Mouse (Mus musculus) forebrain, embryonic 12.5 days (tissue): ENCODE data around the gene Msh5. TPM values are rescaled to one million over a fixed set of nuclear protein-coding genes. Genes with fewer than 3 reads are reported as not detected.
A peak's percentile ranks its signal among the peaks of the same experiment; 100 is the strongest.
"Not testable (repeated sequence)": the region's sequence is repeated elsewhere in the genome, so short reads cannot be mapped to it uniquely, and the experiment has no call there.

ENCODE experiments used
- ATAC-seq: fragments of 200-750 bp; cut with Nextera tagmentation; 2 replicates; pipeline ENCODE4 v1.8.0; 2017; ENCODE audit warnings: moderate TSS enrichment; ENCODE audit not compliant: low FRiP score
- H3K27ac ChIP-seq: fragments of 300-500 bp; sonication (generic); 2 replicates; pipeline ENCODE4 v1.5.1; 2016; ENCODE audit warnings: mild to moderate bottlenecking
- H3K27me3 ChIP-seq: fragments of 300-500 bp; sonication (generic); 2 replicates; pipeline ENCODE4 v1.6.1; 2016; ENCODE audit warnings: mild to moderate bottlenecking
- H3K36me3 ChIP-seq: fragments of 300-500 bp; sonication (generic); replicated peaks from 2 replicates; pipeline ENCODE4 v1.6.1; 2016; ENCODE audit warnings: mild to moderate bottlenecking
- H3K4me1 ChIP-seq: fragments of 300-500 bp; sonication (generic); 2 replicates; pipeline ENCODE4 v1.6.1; 2016
- H3K4me2 ChIP-seq: fragments of 300-500 bp; sonication (generic); 2 replicates; pipeline ENCODE4 v1.6.1; 2016; ENCODE audit warnings: mild to moderate bottlenecking, moderate library complexity
- H3K4me3 ChIP-seq: fragments of 300-500 bp; sonication (generic); replicated peaks from 2 replicates; pipeline ENCODE4 v1.5.1; 2016; ENCODE audit warnings: mild to moderate bottlenecking
- H3K9ac ChIP-seq: fragments of 300-500 bp; sonication (generic); 2 replicates; pipeline ENCODE4 v1.6.1; 2016; ENCODE audit warnings: mild to moderate bottlenecking
- H3K9me3 ChIP-seq: fragments of 300-500 bp; sonication (generic); 2 replicates; pipeline ENCODE4 v1.6.1; 2016
- WGBS: fragments of 180-500 bp; shearing (Covaris S2); methylation state at CpG from one replicate; pipeline ENCODE4 v1.1.7; 2016; 5-methylcytosine and 5-hydroxymethylcytosine counted together
- polyA plus RNA-seq: library from polyadenylated mRNA; unstranded; fragments of >200 nt; fragmentation: Nextera tagmentation; extraction: Ambion mirVana; gene quantifications from 2 replicates; pipeline ENCODE4 v1.2.1, GENCODE M21; 2016

The Msh5 gene
- polyA plus RNA-seq, 1 experiment from 2014 or later = 5.3 TPM

DNA sequence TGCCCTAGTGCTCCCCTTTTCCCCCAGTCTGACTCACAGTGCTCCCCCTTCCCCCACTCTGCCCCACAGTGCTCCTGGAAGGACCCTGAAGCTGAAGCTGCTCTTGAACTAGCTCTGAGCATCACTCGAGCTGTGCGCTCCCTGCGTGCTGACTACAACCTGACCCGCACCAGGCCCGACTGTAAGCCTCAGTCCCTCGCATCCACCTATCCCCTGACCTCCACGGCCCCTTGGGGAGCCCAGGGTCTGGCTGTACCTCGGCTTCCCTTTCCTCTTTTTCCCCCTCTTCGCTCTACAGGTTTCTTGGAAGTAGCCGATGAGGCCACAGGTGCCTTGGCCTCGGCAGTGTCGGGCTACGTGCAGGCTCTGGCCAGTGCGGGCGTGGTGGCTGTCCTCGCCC, 31.2 kb downstream of the Msh5 start:
- Histone ChIP-seq H3K4me2 (no peak overlapping the region), H3K36me3 (peaks cover 72% of the 10 kb centered on the region), H3K9ac (no peak overlapping the region), H3K27ac (no peak overlapping the region), H3K27me3 (no peaks in the 10 kb centered on the region), H3K4me1 (0 out of 2 replicates have a peak, but pooled peaks cover 2% of the 10 kb centered on the region), H3K9me3 (no peaks in the 10 kb centered on the region), H3K4me3 (no peak overlapping the region)
- no peak for ATAC-seq
- WGBS = 92% methylated on average over 16 of the region's 16 CpGs

GRCm38 (mm10) chr17:35013221-35013620, 33.3 kb downstream of the Msh5 start:
- Histone ChIP-seq H3K36me3 (peaks cover 91% of the 10 kb centered on the region), H3K27ac (no peak overlapping the region), H3K9me3 (no peaks in the 10 kb centered on the region), H3K4me2 (no peak overlapping the region), H3K4me3 (no peak overlapping the region), H3K27me3 (no peaks in the 10 kb centered on the region), H3K9ac (no peak overlapping the region), H3K4me1 (0 out of 2 replicates have a peak, but pooled peaks cover 2% of the 10 kb centered on the region)
- ATAC-seq = no peak
- 87% methylated on average over 6 of the region's 6 CpGs for WGBS

DNA sequence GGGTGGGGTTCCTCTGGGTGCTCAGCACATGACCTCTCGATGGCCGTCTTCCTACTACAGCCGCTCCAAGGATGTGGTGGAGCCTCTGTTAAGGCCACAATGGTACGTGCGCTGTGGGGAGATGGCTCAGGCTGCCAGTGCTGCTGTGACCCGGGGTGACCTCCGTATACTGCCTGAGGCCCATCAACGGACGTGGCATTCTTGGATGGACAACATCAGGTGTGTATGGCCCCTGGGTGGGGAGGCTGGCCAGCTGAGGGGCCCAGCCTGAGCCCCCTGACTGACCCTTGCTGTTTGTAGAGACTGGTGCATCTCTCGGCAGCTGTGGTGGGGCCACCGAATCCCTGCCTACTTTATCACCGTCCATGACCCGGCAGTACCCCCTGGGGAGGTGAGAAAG, 34.1 kb downstream of the Msh5 start:
- Histone ChIP-seq H3K36me3 (peaks cover 98% of the 10 kb centered on the region), H3K9ac (no peak overlapping the region), H3K27me3 (no peaks in the 10 kb centered on the region), H3K4me1 (0 out of 2 replicates have a peak, but pooled peaks cover 2% of the 10 kb centered on the region), H3K4me3 (no peak overlapping the region), H3K27ac (no peak overlapping the region), H3K4me2 (no peak overlapping the region), H3K9me3 (no peaks in the 10 kb centered on the region)
- WGBS = 89% methylated on average over 13 of the region's 13 CpGs
- ATAC-seq = no peak

DNA sequence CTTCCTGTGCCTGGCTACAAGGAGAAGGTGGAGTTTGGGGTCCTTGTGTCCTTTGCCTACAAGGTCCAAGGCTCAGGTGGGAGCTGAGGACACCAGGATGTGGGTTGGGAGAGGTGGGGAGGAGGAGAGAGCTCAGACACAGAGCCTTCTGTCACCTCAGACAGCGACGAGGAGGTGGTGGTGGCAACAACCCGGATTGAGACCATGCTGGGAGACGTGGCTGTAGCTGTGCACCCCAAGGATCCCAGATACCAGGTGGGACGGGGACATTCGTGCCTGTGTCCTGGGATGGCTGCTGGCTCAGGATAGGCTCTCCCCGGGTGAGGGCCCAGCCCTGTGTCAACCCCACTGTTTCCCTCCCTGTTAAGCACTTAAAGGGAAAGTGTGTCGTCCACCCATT, 35.1 kb downstream of the Msh5 start:
- H3K4me2 ChIP-seq = no peak overlapping the region
- no peaks in the 10 kb centered on the region for H3K27me3 ChIP-seq
- no peaks in the 10 kb centered on the region for H3K9me3 ChIP-seq
- H3K4me1 ChIP-seq = 0 out of 2 replicates have a peak, but pooled peaks cover 2% of the 10 kb centered on the region
- ATAC-seq = no peak
- 94% methylated on average over 8 of the region's 8 CpGs for WGBS
- H3K4me3 ChIP-seq = no peak overlapping the region
- H3K36me3 ChIP-seq = peaks cover 97% of the 10 kb centered on the region
- no peak overlapping the region for H3K9ac ChIP-seq
- H3K27ac ChIP-seq = no peak overlapping the region

- 89% methylated on average over 7 of the region's 7 CpGs for WGBS
Observed at GRCm38 (mm10) chr17:35009586-35009985, 37.0 kb downstream of the Msh5 start.

GRCm38 (mm10) chr17:35007387-35007991, 39.1 kb downstream of the Msh5 start:
- Histone ChIP-seq H3K27me3 (no peaks in the 10 kb centered on the region), H3K4me1 (peaks cover 11% of the 10 kb centered on the region), H3K4me2 (no peak overlapping the region), H3K36me3 (peaks cover 81% of the 10 kb centered on the region), H3K9ac (no peak overlapping the region), H3K27ac (no peak overlapping the region), H3K4me3 (no peak overlapping the region), H3K9me3 (no peaks in the 10 kb centered on the region)
- 96% methylated on average over 7 of the region's 7 CpGs for WGBS
- ATAC-seq = no peak

More at GRCm38 (mm10) chr17:35009586-35009985, 37.0 kb downstream of the Msh5 start:
- ATAC-seq = no peak
- Histone ChIP-seq H3K27me3 (no peaks in the 10 kb centered on the region), H3K9me3 (no peaks in the 10 kb centered on the region), H3K4me2 (no peak overlapping the region), H3K9ac (no peak overlapping the region), H3K4me3 (no peak overlapping the region), H3K4me1 (no peaks in the 10 kb centered on the region), H3K36me3 (peaks cover 95% of the 10 kb centered on the region), H3K27ac (no peak overlapping the region)

- H3K9me3 ChIP-seq, H3K9ac ChIP-seq, H3K4me2 ChIP-seq, H3K4me3 ChIP-seq, H3K27ac ChIP-seq, H3K27me3 ChIP-seq, ATAC-seq: not testable (repeated sequence)
- Histone ChIP-seq H3K36me3 (peaks cover 65% of the 10 kb centered on the region), H3K4me1 (peaks cover 22% of the 10 kb centered on the region)
- 93% methylated on average over 4 of the region's 5 CpGs for WGBS
Observed at GRCm38 (mm10) chr17:35005902-35006301, 40.6 kb downstream of the Msh5 start.

- ATAC-seq = no peak
- Histone ChIP-seq H3K4me1 (peaks cover 23% of the 10 kb centered on the region), H3K27ac (no peak overlapping the region), H3K36me3 (peaks cover 58% of the 10 kb centered on the region), H3K4me2 (no peak overlapping the region), H3K4me3 (no peak overlapping the region), H3K27me3 (no peaks in the 10 kb centered on the region), H3K9me3 (no peaks in the 10 kb centered on the region), H3K9ac (no peak overlapping the region)
- 93% methylated on average over 10 of the region's 10 CpGs for WGBS
Observed at GRCm38 (mm10) chr17:35005158-35005557, 41.4 kb downstream of the Msh5 start.

DNA sequence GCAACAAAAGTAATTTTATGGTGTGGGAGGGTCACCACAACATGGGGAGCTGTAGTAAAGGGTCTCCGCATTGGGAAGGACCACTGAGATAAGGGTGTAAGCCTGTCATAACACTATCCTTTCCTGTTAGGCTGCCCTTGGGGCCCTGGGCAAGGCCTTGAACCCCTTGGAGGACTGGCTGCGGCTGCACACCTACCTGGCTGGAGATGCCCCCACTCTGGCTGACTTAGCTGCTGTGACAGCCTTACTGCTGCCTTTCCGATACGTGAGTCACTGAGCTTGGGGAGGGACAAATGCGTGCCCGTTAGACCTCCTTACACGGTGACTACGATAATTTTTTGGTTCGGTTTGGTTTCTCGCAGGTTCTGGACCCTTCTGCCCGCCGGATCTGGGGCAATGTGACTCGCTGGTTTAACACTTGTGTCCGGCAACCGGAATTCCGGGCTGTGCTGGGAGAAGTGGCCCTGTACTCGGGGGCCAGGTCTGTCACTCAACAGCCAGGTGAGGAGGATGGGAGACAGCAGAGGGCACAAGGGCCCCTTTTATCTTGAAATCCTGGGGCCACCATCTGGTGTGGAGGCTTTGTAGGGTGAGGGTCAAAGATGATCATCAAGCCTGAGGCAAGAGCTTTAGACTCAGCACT, 42.3 kb downstream of the Msh5 start:
- no peaks in the 10 kb centered on the region for H3K27me3 ChIP-seq
- no peak overlapping the region for H3K4me3 ChIP-seq
- H3K36me3 ChIP-seq = peaks cover 50% of the 10 kb centered on the region
- H3K9me3 ChIP-seq = no peaks in the 10 kb centered on the region
- WGBS = 96% methylated on average over 17 of the region's 17 CpGs
- H3K4me1 ChIP-seq = peaks cover 33% of the 10 kb centered on the region
- no peak overlapping the region for H3K9ac ChIP-seq
- no peak overlapping the region for H3K27ac ChIP-seq
- no peak for ATAC-seq
- no peak overlapping the region for H3K4me2 ChIP-seq

DNA sequence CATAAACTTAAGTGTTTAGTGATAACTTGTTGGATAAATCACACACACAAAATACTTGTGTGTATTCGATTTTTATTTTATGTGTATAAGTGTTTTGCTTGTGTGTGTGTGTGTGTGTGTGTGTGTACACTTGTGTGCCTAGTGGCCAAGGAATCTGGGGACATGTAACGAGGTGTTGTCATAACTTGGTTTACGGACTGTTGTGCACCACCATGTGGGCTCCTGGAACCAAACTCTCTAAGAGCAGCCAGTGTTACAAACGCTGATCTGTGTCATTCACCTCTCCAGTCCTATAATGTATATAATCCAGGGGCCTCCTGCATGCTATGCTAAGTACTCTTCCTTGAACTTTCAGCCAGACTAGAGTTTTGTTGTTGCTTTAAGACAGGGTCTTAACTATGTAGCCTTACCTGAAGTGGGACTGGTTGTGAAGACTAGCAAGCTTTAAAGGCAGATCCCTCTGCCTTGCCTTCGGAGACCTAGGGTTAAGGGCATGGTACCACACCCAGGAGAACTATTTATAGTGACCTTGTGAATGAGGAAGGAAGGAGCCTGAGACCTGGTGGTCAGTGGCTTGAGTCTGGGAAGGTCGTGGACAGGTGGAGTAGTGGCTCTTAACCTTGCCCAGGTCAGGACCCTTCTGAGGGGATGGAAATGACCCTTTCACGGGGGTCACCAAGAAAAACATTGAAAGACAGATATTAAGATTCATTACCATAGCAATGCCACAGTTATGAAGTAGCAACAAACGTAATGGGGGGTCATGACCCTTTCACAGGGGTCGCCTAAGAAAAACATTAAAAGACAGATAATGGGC, 43.3 kb downstream of the Msh5 start:
- H3K4me2 ChIP-seq = peak overlapping the region; percentile 100
- peak overlapping the region; percentile 93 for H3K4me3 ChIP-seq
- H3K4me1 ChIP-seq = peaks cover 41% of the 10 kb centered on the region
- no peak for ATAC-seq
- no peaks in the 10 kb centered on the region for H3K9me3 ChIP-seq
- H3K36me3 ChIP-seq = peaks cover 48% of the 10 kb centered on the region
- H3K27me3 ChIP-seq = no peaks in the 10 kb centered on the region
- H3K9ac ChIP-seq = peak overlapping the region; percentile 97
- H3K27ac ChIP-seq = no peak overlapping the region
- WGBS = 74% methylated on average over 9 of the region's 9 CpGs

DNA sequence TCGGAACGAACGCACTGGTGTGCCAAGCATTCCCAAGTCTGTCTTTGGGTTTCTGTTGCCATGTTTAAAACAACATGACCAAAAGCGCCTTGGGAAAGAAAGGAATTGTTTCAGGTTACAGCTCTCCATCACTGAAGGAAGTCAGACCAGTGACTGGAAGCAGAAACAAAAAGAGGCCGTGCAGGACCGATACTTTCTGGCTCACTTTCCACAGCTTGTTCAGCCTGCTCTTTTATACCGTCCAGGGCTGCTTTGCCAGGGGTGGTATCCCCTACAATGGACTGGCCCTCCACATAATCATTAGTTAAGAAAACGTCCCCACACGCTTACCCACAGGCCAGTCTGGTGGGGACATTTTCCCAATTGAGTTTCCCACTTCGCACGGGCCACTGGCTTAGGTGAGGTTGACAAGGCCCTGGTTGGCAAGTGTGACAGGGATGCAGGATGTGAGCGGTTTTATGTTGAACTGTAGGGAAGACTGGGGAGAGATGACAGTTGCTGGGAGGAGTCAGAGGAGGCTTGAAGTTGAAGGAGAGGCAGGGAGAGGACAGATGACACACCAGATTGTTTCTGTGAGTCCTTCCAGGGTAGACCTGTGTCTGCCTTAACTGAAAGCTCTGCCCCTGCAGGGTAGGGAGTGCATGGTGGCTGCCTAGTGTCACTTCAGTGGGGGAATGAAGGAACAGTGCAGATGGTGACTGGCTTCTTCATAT, 44.2 kb downstream of the Msh5 start:
- Histone ChIP-seq H3K9me3 (no peaks in the 10 kb centered on the region), H3K4me1 (peaks cover 49% of the 10 kb centered on the region), H3K27ac (peak overlapping the region; percentile 97), H3K36me3 (peaks cover 46% of the 10 kb centered on the region), H3K4me2 (peak overlapping the region; percentile 100), H3K4me3 (peak overlapping the region; percentile 93), H3K27me3 (no peaks in the 10 kb centered on the region), H3K9ac (peak overlapping the region; percentile 97)
- WGBS = 10% methylated on average over 12 of the region's 12 CpGs
- ATAC-seq = no peak
